Mouse (Mus musculus) effector memory CD4-positive, alpha-beta T cell, adult 7 months (primary cell): ENCODE data around the gene Kcnj14. TPM values are rescaled to one million over a fixed set of nuclear protein-coding genes. Genes with fewer than 3 reads are reported as not detected.

ENCODE experiments used
- polyA plus RNA-seq: library from polyadenylated mRNA; unstranded; fragments of 100-300 nt; shearing (Covaris generic); gene quantifications from one replicate; pipeline ENCODE4 v1.2.1, GENCODE M21; 2017

The Kcnj14 gene
- polyA plus RNA-seq = 0.46 TPM

DNA sequence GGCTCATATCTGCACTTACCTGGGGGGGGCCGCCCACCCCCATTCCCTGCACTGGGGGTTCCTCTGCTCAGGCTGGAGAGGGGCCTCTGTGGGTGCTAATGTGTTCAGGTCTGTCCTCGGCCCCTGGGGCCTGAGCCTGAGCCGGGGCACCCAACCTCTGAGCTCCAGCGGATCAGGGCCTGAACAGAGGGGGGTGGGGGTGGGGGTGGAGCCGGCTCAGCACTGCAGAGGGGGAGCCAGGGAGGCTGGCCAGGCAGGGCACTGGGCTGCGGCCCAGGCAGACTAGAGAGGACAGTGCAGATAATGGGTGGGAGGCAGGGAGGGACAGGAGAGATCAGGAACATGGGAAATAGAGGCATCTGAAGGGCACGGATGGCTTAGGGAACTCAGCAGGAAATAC, at the start of gene Kcnj14:
Gene Kcnj14, minus strand, starts transcription at position 185 of the 400 bp plus-strand sequence.

DNA sequence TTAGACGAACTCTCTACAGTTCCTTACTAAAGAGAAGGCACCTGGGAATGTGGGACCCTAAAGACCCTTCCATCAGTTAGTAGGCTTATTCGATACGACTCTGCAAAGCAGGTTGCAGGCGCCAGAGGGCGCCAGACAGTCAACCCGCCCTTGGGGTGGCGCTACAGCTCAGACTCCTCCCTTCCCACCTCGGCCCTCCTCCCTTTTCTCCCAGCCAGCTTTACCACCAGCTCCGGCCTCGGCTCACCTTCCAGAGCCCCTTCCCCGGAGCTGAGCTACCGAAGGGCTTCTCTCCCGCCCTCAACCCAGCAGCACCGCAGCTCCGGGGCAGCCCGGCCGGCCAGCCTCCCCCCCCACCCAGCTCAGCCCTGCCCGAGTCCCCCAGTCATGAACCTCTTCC, 48.0 kb upstream of the Kcnj14 start, which contains the start of gene Kdelr1:
Gene Kdelr1, plus strand, starts transcription at position 149 of the 400 bp plus-strand sequence.

DNA sequence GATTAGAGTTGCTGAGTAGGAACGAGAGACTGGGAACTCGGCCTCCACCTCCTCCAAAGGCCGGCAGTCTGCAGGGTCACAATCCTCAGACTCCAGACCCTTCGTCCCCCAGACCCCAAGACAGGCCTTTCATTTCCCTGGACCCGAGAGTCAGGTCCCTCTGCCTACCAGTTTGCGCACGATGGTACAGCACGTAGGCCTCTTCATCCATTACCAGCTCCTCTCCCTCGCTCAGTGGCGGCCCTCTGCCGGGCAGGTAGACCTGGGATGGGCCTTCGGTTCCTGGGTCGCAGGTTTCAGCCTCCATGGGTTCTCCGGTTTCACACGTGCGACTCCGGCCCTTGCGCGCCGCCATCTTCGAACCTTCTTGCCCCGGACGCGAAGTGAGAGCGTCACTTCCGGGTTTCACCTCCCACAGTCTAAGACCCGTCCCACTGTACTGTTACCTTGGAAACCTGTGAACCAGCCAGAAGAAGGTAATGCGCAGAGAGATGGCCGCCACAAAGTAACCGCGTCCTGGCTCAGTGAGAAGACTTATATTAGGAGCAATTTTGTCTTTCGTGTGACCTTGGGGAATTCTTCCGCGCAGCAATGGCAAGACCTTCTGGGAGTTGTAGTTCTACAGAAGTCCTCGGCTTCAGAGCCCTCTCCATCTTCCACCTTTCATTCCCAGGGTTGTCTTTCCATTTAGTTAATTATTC, 6.0 kb upstream of the Kcnj14 start, which contains the start of gene Grwd1:
Gene Grwd1, minus strand, starts transcription at position 518 of the 701 bp plus-strand sequence.

DNA sequence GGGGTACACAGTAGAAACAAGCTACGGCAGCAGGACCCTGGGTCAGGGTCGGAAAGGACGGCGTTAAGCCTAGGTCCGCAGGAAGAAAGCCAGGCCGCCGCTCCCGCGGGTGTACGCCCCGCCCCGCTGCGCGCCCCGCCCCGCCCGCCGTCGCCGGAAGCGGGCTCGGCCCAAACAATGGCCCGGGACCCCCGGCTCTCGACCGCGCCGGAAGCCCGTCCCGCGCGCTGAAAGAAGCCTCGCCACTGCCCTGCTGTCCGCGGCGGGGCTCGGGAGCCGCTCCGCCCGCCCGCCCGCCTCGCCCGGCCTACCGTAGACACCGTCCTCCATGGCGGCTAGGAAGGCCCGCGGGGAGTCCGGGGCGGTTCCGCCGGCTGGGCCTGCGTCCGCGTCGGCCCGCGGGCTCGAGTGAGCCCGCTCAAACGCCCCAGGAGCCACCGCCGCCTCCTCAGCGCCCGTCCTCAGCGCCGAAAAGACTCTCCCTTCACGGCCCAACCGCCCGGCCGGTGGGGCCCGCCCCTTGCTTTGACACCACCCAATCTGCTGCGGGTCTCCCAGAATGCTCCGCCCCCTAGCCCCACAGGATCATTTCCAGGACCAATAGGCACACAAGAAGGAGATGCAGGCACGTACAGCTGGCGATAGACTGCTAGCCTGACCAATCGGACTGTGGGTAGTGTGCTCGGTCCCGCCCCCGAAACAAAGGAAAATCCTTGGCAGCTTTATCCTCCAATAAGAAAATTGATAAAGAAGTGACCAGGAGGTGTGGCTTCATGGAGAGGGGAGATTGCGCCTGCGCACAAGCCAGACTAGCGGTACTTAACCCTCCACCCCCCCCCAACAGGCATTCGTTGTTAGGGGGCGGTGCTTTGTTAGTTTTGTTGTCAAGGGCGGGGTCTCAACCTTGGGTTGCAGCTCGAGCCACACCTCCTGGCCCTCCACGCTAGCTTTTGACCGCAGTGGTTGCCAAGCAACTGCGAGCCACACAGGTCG, 10.5 kb downstream of the Kcnj14 start, which contains the start of gene Cyth2:
Gene Cyth2, minus strand, starts transcription at position 795 of the 993 bp plus-strand sequence.

DNA sequence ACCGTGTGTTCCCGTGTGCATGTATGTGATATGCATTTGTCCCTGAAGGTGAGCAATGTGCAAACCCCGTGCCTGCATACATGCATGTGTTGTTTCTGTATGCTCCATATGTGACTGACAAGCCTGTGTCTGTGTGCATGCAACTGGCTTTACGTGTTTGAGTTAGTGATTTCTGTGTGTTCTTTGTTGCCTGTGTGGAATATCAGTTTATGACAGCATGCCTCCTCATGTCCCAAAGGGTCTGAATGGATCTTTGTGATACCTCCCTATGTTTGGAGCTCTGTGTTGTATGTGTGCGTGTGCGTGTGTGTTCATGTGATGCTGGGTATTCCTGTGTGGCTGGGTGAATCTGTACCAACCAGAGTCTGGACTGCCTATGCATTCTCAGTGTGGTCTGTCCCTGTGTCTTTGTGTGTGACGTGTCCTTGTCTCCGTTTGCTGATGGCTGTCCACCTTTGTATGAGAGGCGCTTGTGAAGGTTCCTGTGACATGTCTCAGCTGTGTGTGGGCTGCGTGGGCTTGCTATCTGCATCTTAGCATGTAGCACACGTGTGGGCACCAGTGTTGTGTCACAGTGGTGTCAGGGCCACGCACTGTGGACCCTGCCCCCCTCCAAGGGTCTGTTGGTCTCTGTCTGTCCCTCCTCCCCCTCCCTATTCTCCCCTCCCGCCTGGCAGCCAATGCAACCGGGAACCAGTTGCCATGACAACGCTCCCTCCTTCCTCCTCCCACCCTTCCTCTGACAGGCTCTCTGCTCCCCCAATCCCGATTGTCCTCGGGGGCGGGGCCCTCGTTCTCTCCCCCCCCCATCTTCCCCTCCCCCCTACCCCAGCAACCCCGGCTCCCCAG, 39.8 kb downstream of the Kcnj14 start, which contains the start of gene Sult2b1:
Gene Sult2b1, minus strand, starts transcription at position 146 of the 849 bp plus-strand sequence.

DNA sequence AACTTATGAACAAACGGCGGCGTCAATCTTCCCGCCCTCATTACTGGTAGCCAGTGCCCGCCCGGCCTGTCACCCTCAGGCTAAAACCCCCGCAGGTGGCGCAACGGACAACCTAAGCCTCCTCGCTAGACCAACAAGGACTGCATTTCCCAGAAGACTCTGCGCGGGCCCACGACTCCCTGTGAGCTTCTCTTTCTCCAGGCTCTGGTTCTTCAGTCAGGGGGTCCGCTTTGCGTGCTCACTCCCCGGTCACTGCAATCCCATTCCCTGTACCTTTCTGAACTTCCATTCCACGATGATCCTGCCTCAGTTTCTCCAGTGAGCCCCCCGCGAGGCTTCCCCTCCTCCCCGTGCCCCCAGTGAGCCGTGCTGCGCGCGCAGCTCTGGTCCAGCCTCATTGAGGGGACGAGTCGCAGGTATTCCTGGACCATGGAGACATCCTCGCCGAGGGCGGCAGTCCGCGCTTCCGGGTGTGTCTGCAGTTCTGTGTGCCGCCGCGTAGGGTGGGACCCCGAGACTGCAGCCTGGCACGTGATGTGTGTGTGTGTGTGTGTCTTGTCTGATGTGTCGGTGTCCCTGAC, 41.0 kb downstream of the Kcnj14 start, which contains the start of gene Lmtk3:
Gene Lmtk3, plus strand, starts transcription at position 228 of the 581 bp plus-strand sequence.

Other genes starting within 250 kb of the Kcnj14 start
- gene Fgf21, start 209.3 kb downstream of the Kcnj14 start, polyA plus RNA-seq = not detected
- 1.2 TPM for gene Fut1, start 207.5 kb downstream of the Kcnj14 start, polyA plus RNA-seq
- not detected for gene Izumo1, start 203.0 kb downstream of the Kcnj14 start, polyA plus RNA-seq
- not detected for gene Rasip1, start 197.3 kb downstream of the Kcnj14 start, polyA plus RNA-seq
- 1.1 TPM for gene Mamstr, start 184.8 kb downstream of the Kcnj14 start, polyA plus RNA-seq
- gene Fut2, start 158.4 kb downstream of the Kcnj14 start, polyA plus RNA-seq = 0.89 TPM
- gene Ntn5, start 140.8 kb downstream of the Kcnj14 start, polyA plus RNA-seq = not detected
- not detected for gene Sec1, start 130.4 kb downstream of the Kcnj14 start, polyA plus RNA-seq
- gene Car11, start 124.9 kb downstream of the Kcnj14 start, polyA plus RNA-seq = 1.3 TPM
- gene Dbp, start 119.7 kb downstream of the Kcnj14 start, polyA plus RNA-seq = 7.4 TPM
- 1,531 TPM for gene Rpl18, start 109.3 kb downstream of the Kcnj14 start, polyA plus RNA-seq
- gene Sphk2, start 106.8 kb downstream of the Kcnj14 start, polyA plus RNA-seq = 17.9 TPM
- gene Fam83e, start 103.6 kb downstream of the Kcnj14 start, polyA plus RNA-seq = 0.57 TPM
- gene Spaca4, start 99.0 kb downstream of the Kcnj14 start, polyA plus RNA-seq = not detected
- gene Lmtk3, start 41.0 kb downstream of the Kcnj14 start, polyA plus RNA-seq = 0.13 TPM
- gene Sult2b1, start 40.1 kb downstream of the Kcnj14 start, polyA plus RNA-seq = 13.1 TPM
- gene Cyth2, start 10.2 kb downstream of the Kcnj14 start, polyA plus RNA-seq = 153 TPM
- 34.7 TPM for gene Grwd1, start 6.2 kb upstream of the Kcnj14 start, polyA plus RNA-seq
- 55.4 TPM for gene Kdelr1, start 48.0 kb upstream of the Kcnj14 start, polyA plus RNA-seq
- 0.84 TPM for gene Grin2d, start 53.6 kb upstream of the Kcnj14 start, polyA plus RNA-seq
- not detected for gene Syngr4, start 71.9 kb upstream of the Kcnj14 start, polyA plus RNA-seq
- gene Tmem143, start 72.2 kb upstream of the Kcnj14 start, polyA plus RNA-seq = 3.7 TPM
- gene Emp3, start 96.6 kb upstream of the Kcnj14 start, polyA plus RNA-seq = 436 TPM
- gene Ccdc114, start 99.3 kb upstream of the Kcnj14 start, polyA plus RNA-seq = 1.2 TPM
- gene Abcc6, start 205.5 kb upstream of the Kcnj14 start, polyA plus RNA-seq = 0.10 TPM
- 24.0 TPM for gene Nomo1, start 208.9 kb upstream of the Kcnj14 start, polyA plus RNA-seq